Mouse (Mus musculus) embryonic facial prominence, embryonic 15.5 days (tissue): ENCODE data around the gene Zfp991. TPM values are rescaled to one million over a fixed set of nuclear protein-coding genes. Genes with fewer than 3 reads are reported as not detected.
"Not testable (repeated sequence)": the region's sequence is repeated elsewhere in the genome, so short reads cannot be mapped to it uniquely, and the experiment has no call there.

ENCODE experiments used
- ATAC-seq: fragments of 200-750 bp; cut with Nextera tagmentation; 2 replicates; pipeline ENCODE4 v1.8.0; 2017; ENCODE audit warnings: low read depth, moderate TSS enrichment; ENCODE audit not compliant: insufficient number of reproducible peaks, low FRiP score, low TSS enrichment
- H3K27ac ChIP-seq: fragments of 300-500 bp; sonication (generic); replicated peaks from 2 replicates; pipeline ENCODE4 v1.5.1; 2015; ENCODE audit warnings: mild to moderate bottlenecking, inconsistent platforms
- H3K27me3 ChIP-seq: fragments of 300-500 bp; sonication (generic); 2 replicates; pipeline ENCODE4 v1.6.1; 2015; ENCODE audit warnings: inconsistent platforms
- H3K36me3 ChIP-seq: fragments of 300-500 bp; sonication (generic); 2 replicates; pipeline ENCODE4 v1.6.1; 2015; ENCODE audit warnings: mild to moderate bottlenecking, inconsistent platforms
- H3K4me1 ChIP-seq: fragments of 300-500 bp; sonication (generic); 2 replicates; pipeline ENCODE4 v1.6.1; 2015; ENCODE audit warnings: inconsistent platforms
- H3K4me2 ChIP-seq: fragments of 300-500 bp; sonication (generic); replicated peaks from 2 replicates; pipeline ENCODE4 v1.6.1; 2015; ENCODE audit warnings: mild to moderate bottlenecking, inconsistent platforms
- H3K4me3 ChIP-seq: fragments of 300-500 bp; sonication (generic); replicated peaks from 2 replicates; pipeline ENCODE4 v1.5.1; 2015; ENCODE audit warnings: mild to moderate bottlenecking, inconsistent platforms
- H3K9ac ChIP-seq: fragments of 300-500 bp; sonication (generic); 2 replicates; pipeline ENCODE4 v1.6.1; 2015; ENCODE audit warnings: inconsistent platforms
- H3K9me3 ChIP-seq: fragments of 300-500 bp; sonication (generic); replicated peaks from 2 replicates; pipeline ENCODE4 v1.6.1; 2016; ENCODE audit warnings: inconsistent platforms
- WGBS: fragments of 180-500 bp; shearing (Covaris S2); methylation state at CpG from one replicate; pipeline ENCODE4 v1.1.7; 2015; 5-methylcytosine and 5-hydroxymethylcytosine counted together
- polyA plus RNA-seq: library from polyadenylated mRNA; unstranded; fragments of >200 nt; fragmentation: Nextera tagmentation; extraction: Ambion mirVana; gene quantifications from 2 replicates; pipeline ENCODE4 v1.2.1, GENCODE M21; 2015

The Zfp991 gene
- polyA plus RNA-seq, 1 experiment from 2014 or later = 4.9 TPM

GRCm38 (mm10) chr4:147187283-147187965 is 55.6 kb downstream of the Zfp991 start:
- H3K27me3 ChIP-seq, H3K36me3 ChIP-seq, H3K27ac ChIP-seq, H3K9ac ChIP-seq, H3K4me3 ChIP-seq, H3K4me2 ChIP-seq, H3K4me1 ChIP-seq: not testable (repeated sequence)
- peaks cover 14% of the 10 kb centered on the region for H3K9me3 ChIP-seq
- peak; percentile 84 for ATAC-seq
- 70% methylated on average over 68 of the region's 71 CpGs for WGBS

GRCm38 (mm10) chr4:147195186-147195585 is 63.3 kb downstream of the Zfp991 start:
- H3K4me3 ChIP-seq, H3K36me3 ChIP-seq: not testable (repeated sequence)
- WGBS = 82% methylated on average over 6 of the region's 9 CpGs

GRCm38 (mm10) chr4:147197210-147197609 is 65.4 kb downstream of the Zfp991 start:
- H3K4me2 ChIP-seq, H3K27ac ChIP-seq, ATAC-seq, H3K36me3 ChIP-seq, H3K9ac ChIP-seq, H3K4me3 ChIP-seq, H3K9me3 ChIP-seq, H3K4me1 ChIP-seq, H3K27me3 ChIP-seq: not testable (repeated sequence)
- WGBS = 79% methylated on average over 2 of the region's 2 CpGs

More at GRCm38 (mm10) chr4:147195186-147195585, 63.3 kb downstream of the Zfp991 start:
- H3K4me2 ChIP-seq, H3K27me3 ChIP-seq, H3K9me3 ChIP-seq, H3K9ac ChIP-seq, ATAC-seq, H3K4me1 ChIP-seq, H3K27ac ChIP-seq: not testable (repeated sequence)

GRCm38 (mm10) chr4:147199055-147199750 is 67.4 kb downstream of the Zfp991 start:
- H3K36me3 ChIP-seq, H3K4me1 ChIP-seq, H3K4me3 ChIP-seq, H3K27ac ChIP-seq, H3K9ac ChIP-seq, H3K9me3 ChIP-seq, H3K27me3 ChIP-seq, H3K4me2 ChIP-seq: not testable (repeated sequence)
- ATAC-seq = 0 out of 2 replicates have a peak, but pooled peaks have one; percentile 32
- WGBS = 76% methylated on average over 6 of the region's 6 CpGs

GRCm38 (mm10) chr4:147201920-147202660 is 70.3 kb downstream of the Zfp991 start:
- H3K4me2 ChIP-seq, H3K9me3 ChIP-seq, H3K36me3 ChIP-seq, H3K27ac ChIP-seq, H3K4me1 ChIP-seq, H3K9ac ChIP-seq, H3K27me3 ChIP-seq, ATAC-seq, H3K4me3 ChIP-seq: not testable (repeated sequence)
- 87% methylated on average over 16 of the region's 16 CpGs for WGBS

GRCm38 (mm10) chr4:147212182-147212928 is 80.5 kb downstream of the Zfp991 start:
- H3K4me2 ChIP-seq, H3K4me1 ChIP-seq, H3K36me3 ChIP-seq, H3K27ac ChIP-seq, H3K4me3 ChIP-seq, ATAC-seq, H3K9me3 ChIP-seq, H3K9ac ChIP-seq, H3K27me3 ChIP-seq: not testable (repeated sequence)
- WGBS = 83% methylated on average over 3 of the region's 7 CpGs

- not testable (repeated sequence) for H3K9ac ChIP-seq, H3K4me1 ChIP-seq, H3K27me3 ChIP-seq, H3K36me3 ChIP-seq, H3K27ac ChIP-seq, ATAC-seq, H3K4me3 ChIP-seq, H3K4me2 ChIP-seq, H3K9me3 ChIP-seq
- WGBS = no CpG with 5 or more reads among the region's 1 CpGs
Observed at GRCm38 (mm10) chr4:147214233-147214632, 82.4 kb downstream of the Zfp991 start.

GRCm38 (mm10) chr4:147217676-147218075 is 85.8 kb downstream of the Zfp991 start:
- not testable (repeated sequence) for H3K36me3 ChIP-seq, H3K9ac ChIP-seq, H3K27me3 ChIP-seq, H3K27ac ChIP-seq, H3K4me3 ChIP-seq, H3K4me1 ChIP-seq, ATAC-seq, H3K4me2 ChIP-seq, H3K9me3 ChIP-seq
- WGBS = 66% methylated on average over 3 of the region's 4 CpGs

GRCm38 (mm10) chr4:147219319-147220070 is 87.7 kb downstream of the Zfp991 start:
- H3K36me3 ChIP-seq, H3K9me3 ChIP-seq, H3K27me3 ChIP-seq, ATAC-seq, H3K4me1 ChIP-seq, H3K27ac ChIP-seq, H3K9ac ChIP-seq: not testable (repeated sequence)
- Histone ChIP-seq H3K4me3 (peak overlapping the region; percentile 26), H3K4me2 (0 out of 2 replicates have a peak overlapping the region, but pooled peaks have one; percentile 0)
- 73% methylated on average over 51 of the region's 51 CpGs for WGBS

- not testable (repeated sequence) for H3K4me3 ChIP-seq, H3K9ac ChIP-seq, H3K4me1 ChIP-seq, H3K36me3 ChIP-seq, H3K4me2 ChIP-seq, H3K27ac ChIP-seq, ATAC-seq, H3K27me3 ChIP-seq
- 83% methylated on average over 18 of the region's 20 CpGs for WGBS
- H3K9me3 ChIP-seq = peaks cover 12% of the 10 kb centered on the region
Observed at GRCm38 (mm10) chr4:147220226-147220625, 88.4 kb downstream of the Zfp991 start.
